Mouse (Mus musculus) ES-E14 (cell line): ENCODE measurements at regions not wholly inside any gene's neighbourhood (a gene's known extent, or its start where the extent isn't known, plus 50 kb on each side); places are given as distances from the start of the nearest gene placed in this dataset.

Experiments
- DNase-seq: peaks from one replicate; pipeline ENCODE4 v3.0.0-alpha.2; 2013; ENCODE audit warnings: low read depth, low spot score
- H3K27ac ChIP-seq: 2 replicates; pipeline ENCODE4 v1.5.1; 2012; ENCODE audit warnings: low read depth, mild to moderate bottlenecking, low read length, moderate library complexity, mixed read lengths; ENCODE audit not compliant: poor library complexity, insufficient read depth, severe bottlenecking
- H3K36me3 ChIP-seq: 2 replicates; pipeline ENCODE4 v1.6.1; 2012; ENCODE audit warnings: mild to moderate bottlenecking, low read length, moderate library complexity, mixed read lengths; ENCODE audit not compliant: control insufficient read depth, poor library complexity, insufficient read depth, severe bottlenecking
- H3K4me1 ChIP-seq, 2 experiments: fragments of 150-350 bp in 1 of 2; sonication (generic) in 1 of 2; 2 replicates each; pipeline ENCODE4 v1.6.1; 2012; ENCODE audit warnings: low read length in 2 of 2, mild to moderate bottlenecking in 1 of 2, mixed read lengths in 1 of 2; ENCODE audit not compliant: control insufficient read depth in 2 of 2, insufficient read depth in 2 of 2, poor library complexity in 1 of 2
- H3K4me3 ChIP-seq, 2 experiments: fragments of 150-350 bp in 1 of 2; sonication (generic) in 1 of 2; 2 replicates each; pipeline ENCODE4 v1.5.1; 2012; ENCODE audit warnings: low read length in 2 of 2, low read depth in 1 of 2, mild to moderate bottlenecking in 1 of 2, mixed read lengths in 1 of 2; ENCODE audit not compliant: insufficient read depth in 1 of 2, poor library complexity in 1 of 2, severe bottlenecking in 1 of 2
- H3K9ac ChIP-seq: 2 replicates; pipeline ENCODE4 v1.6.1; 2012; ENCODE audit warnings: low read depth, mild to moderate bottlenecking, low read length, mixed read lengths; ENCODE audit not compliant: poor library complexity, insufficient read depth, severe bottlenecking
- H3K9me3 ChIP-seq: fragments of 150-350 bp; sonication (generic); 2 replicates; pipeline ENCODE4 v1.6.1; 2012; ENCODE audit warnings: low read depth, mild to moderate bottlenecking, low read length; ENCODE audit not compliant: control insufficient read depth, insufficient read depth
- CHD2 ChIP-seq: IDR thresholded peaks from 2 replicates; pipeline ENCODE4 v1.6.1; 2014; ENCODE audit warnings: mild to moderate bottlenecking, low read depth, low read length, inconsistent platforms
- HCFC1 ChIP-seq: IDR thresholded peaks from 2 replicates; pipeline ENCODE4 v1.6.1; 2012; ENCODE audit warnings: low read length, inconsistent platforms, borderline replicate concordance; ENCODE audit not compliant: insufficient read depth
- MAFK ChIP-seq: IDR thresholded peaks from 2 replicates; pipeline ENCODE4 v1.6.1; 2014; ENCODE audit warnings: mild to moderate bottlenecking, low read depth, low read length, inconsistent platforms; ENCODE audit not compliant: insufficient read depth
- ZC3H11A ChIP-seq: IDR thresholded peaks from 2 replicates; pipeline ENCODE4 v1.6.1; 2012; ENCODE audit warnings: low read depth, mild to moderate bottlenecking, inconsistent platforms, low read length, borderline replicate concordance
- ZNF384 ChIP-seq: IDR thresholded peaks from 2 replicates; pipeline ENCODE4 v1.6.1; 2012; ENCODE audit warnings: low read depth, low read length, inconsistent platforms
- in situ Hi-C, 2 experiments: fragments of 600-800 bp; cut with MboI; formaldehyde crosslinking; loops; one replicate each; pipeline ENCODE4 v1.15.1; 2025; ENCODE audit warnings: low sequenced_read_pairs in 2 of 2, inconsistent platforms in 1 of 2; ENCODE audit not compliant: unreplicated experiment in 2 of 2

- Histone ChIP-seq H3K4me3 (no peak overlapping the region), H3K27ac (no peak overlapping the region), H3K4me1 (no peaks in the 10 kb centered on the region), H3K9ac (no peak overlapping the region), H3K9me3 (no peaks in the 10 kb centered on the region), H3K36me3 (no peaks in the 10 kb centered on the region)
- DNase-seq: no peak
- TF ChIP-seq ZC3H11A (no peak), ZNF384 (no peak), HCFC1 (no peak), MAFK (no peak), CHD2 (no peak)
- in situ Hi-C loops: no loop called here
These were observed 1502.8 kb upstream of the Tenm4 start for GRCm38 (mm10) chr7:94668296-94668695.

- Histone ChIP-seq H3K4me3 (no peak overlapping the region), H3K4me1 (no peaks in the 10 kb centered on the region), H3K9me3 (no peaks in the 10 kb centered on the region), H3K36me3 (no peaks in the 10 kb centered on the region), H3K9ac (no peak overlapping the region), H3K27ac (no peak overlapping the region)
- in situ Hi-C loops: no loop called here
- TF ChIP-seq CHD2: no peak
- no peak for TF ChIP-seq ZNF384
- no peak for TF ChIP-seq ZC3H11A
- TF ChIP-seq MAFK: no peak
- TF ChIP-seq HCFC1: no peak
- DNase-seq: no peak
These were observed 1502.1 kb upstream of the Tenm4 start for GRCm38 (mm10) chr7:94668836-94669396.

GRCm38 (mm10) chr7:94687887-94688286, 1483.2 kb upstream of the Tenm4 start:
- Histone ChIP-seq H3K27ac (no peak overlapping the region), H3K9ac (no peak overlapping the region), H3K9me3 (no peaks in the 10 kb centered on the region), H3K4me1 (no peaks in the 10 kb centered on the region), H3K36me3 (no peaks in the 10 kb centered on the region), H3K4me3 (no peak overlapping the region)
- in situ Hi-C loops: no loop called here
- no peak for DNase-seq
- TF ChIP-seq ZC3H11A (no peak), MAFK (no peak), CHD2 (no peak), ZNF384 (no peak), HCFC1 (no peak)

- DNase-seq: no peak
- Histone ChIP-seq H3K27ac (no peak overlapping the region), H3K9ac (no peak overlapping the region), H3K4me3 (no peak overlapping the region), H3K36me3 (no peaks in the 10 kb centered on the region), H3K4me1 (no peaks in the 10 kb centered on the region), H3K9me3 (no peaks in the 10 kb centered on the region)
- in situ Hi-C loops: no loop called here
- TF ChIP-seq MAFK (no peak), ZNF384 (no peak), ZC3H11A (no peak), CHD2 (no peak), HCFC1 (no peak)
These were observed 1473.8 kb upstream of the Tenm4 start for GRCm38 (mm10) chr7:94697214-94697613.

- TF ChIP-seq ZC3H11A (no peak), HCFC1 (no peak), ZNF384 (no peak), MAFK (no peak), CHD2 (no peak)
- Histone ChIP-seq H3K9ac (no peak overlapping the region), H3K9me3 (no peaks in the 10 kb centered on the region), H3K4me3 (no peak overlapping the region), H3K4me1 (no peaks in the 10 kb centered on the region), H3K36me3 (no peaks in the 10 kb centered on the region), H3K27ac (no peak overlapping the region)
- in situ Hi-C loops: no loop called here
- DNase-seq: no peak
These were observed 1464.6 kb upstream of the Tenm4 start for GRCm38 (mm10) chr7:94706457-94706856.
